Mouse (Mus musculus) heart, adult 8-10 months (tissue): Measurements from ENCODE around the gene Tbx3. TPM values are rescaled to one million over a fixed set of nuclear protein-coding genes. Genes with fewer than 3 reads are reported as not detected.

Experiments
- DNase-seq: peaks from one replicate; pipeline ENCODE4 v3.0.0; 2022; ENCODE audit warnings: low spot score
- total RNA-seq, 4 experiments: library from RNA; stranded (reverse); gene quantifications; 2 replicates each; pipeline ENCODE4 v1.2.4; 2022

Gene Tbx3
- total RNA-seq, 4 experiments from 2014 or later: 8.9 to 12.7 (median 10.2) TPM

DNA sequence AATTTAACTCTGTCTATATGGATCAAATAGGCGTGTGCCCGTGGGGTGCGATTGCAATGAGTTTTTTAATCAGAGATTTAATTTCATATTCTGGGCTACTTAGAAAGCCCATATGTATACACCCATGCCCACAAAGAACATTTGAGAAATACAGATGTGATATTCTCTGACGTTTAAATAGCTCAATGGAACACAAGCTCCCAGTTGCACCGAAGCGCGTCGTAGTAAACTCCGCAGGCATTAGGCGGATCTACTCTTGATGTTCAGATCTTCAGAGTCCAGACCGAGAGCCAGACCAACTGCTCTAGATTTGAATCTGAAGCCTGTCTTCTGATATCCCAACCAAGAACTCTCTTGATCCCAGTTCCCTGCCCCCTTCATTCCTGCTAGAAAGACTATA is 9.0 kb upstream of the Tbx3 start:
- no peak for DNase-seq

DNA sequence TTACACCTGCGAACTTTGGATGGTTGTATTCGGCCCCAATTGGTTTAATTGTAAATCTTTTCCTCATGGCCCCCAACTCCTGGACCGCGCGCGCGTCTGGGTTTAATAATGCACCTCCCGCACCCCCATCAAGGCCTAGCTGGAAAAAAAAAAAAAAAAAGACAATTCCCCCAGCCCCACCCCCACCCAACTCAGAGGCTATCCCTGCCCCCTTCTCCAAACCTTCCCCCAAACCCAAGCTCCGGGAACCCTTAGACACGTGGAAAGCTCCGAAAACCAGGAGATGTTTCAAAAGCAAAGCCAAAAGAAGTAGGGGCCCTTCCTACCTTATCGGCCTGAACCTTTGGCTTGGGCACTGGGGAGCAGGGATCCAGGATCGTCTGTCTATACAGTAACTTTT is 8.1 kb upstream of the Tbx3 start:
- DNase-seq: no peak

GRCm38 (mm10) chr5:119662731-119663130 is 7.7 kb upstream of the Tbx3 start:
- no peak for DNase-seq

- no peak for DNase-seq
These were observed 7.2 kb upstream of the Tbx3 start for GRCm38 (mm10) chr5:119663241-119663640.

GRCm38 (mm10) chr5:119663747-119664146 is 6.7 kb upstream of the Tbx3 start:
- no peak for DNase-seq

DNA sequence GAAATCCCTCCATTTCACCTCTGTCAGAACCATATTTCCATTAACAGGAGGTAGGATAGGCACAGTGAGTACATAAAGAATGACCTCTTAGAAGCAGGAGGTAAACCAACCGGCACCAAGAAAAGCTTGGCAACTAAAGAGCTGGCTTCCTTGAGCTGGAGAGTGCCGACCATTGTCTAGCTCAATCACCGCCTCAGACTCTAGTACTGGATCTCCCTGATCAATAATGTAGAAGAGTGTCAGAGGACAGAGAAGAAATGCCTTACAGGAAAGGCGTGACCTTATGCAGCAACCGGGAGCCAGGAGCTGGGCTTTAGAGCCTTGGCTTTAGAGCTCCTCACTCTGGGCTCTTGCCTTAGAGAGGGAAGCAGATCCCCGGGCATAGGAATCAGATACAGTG is 4.7 kb upstream of the Tbx3 start:
- no peak for DNase-seq

DNA sequence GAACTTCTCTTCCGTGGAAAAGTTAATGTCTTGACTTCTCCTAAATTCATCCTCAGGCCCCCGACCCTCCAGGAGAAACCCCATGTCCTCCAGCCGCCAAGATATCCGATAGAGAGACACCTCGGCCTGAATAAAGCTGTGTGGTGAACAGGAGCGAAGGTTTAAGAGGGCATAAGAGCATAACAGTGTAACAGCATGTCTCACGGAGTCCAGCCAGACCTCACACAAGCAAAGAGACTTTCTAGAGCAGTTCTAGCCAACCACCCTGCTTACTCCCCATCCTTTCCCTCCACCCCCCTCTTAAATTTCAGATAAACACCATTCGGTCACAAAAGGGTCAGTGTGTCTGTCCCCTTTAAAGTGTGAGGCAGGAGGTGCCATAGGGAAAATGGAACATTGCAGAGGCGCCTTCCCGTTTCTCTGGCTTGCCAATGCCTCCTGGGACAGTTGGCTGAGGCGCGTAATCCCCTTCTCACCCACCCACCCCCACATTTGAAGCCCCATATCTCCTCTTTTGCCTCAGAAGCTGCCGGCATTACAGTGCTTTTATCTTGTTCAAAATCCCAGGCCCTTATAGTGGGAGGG is 3.0 kb upstream of the Tbx3 start:
- DNase-seq: no peak

DNA sequence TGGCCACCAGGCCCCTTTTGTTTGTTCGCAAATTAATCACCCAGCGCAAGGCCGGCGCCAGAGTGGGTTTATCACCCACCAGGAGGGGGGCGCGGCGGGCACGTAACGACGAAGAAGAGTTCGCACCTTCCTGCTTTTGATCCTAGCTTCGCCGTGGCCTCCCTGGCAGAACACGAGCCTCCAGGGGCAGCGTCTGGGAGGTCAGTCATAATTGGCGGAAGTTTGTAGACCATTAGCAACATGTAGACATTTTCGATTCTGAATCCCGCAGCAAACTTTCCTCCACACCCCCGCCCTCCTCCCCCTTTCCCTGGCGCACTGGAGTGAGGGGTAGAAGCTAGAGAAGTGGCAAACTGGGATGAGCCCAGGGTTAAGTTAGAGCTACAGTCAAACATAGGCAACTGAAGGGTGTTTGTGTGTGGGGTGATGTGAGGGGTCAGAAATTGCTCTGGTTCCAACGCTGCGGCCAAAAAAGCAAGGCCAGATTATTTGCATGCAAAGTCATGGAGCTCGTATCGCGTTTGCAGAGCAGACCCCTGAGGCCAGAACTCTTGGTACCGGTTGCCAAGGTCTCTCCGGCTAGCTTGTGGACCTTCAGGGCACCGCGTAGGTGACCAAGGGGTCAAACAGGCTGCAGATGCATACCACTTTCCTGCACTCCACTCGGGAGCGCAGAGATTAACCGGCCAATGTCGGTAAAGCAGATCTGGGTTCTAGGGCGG is 2.1 kb upstream of the Tbx3 start:
- no peak for DNase-seq

DNA sequence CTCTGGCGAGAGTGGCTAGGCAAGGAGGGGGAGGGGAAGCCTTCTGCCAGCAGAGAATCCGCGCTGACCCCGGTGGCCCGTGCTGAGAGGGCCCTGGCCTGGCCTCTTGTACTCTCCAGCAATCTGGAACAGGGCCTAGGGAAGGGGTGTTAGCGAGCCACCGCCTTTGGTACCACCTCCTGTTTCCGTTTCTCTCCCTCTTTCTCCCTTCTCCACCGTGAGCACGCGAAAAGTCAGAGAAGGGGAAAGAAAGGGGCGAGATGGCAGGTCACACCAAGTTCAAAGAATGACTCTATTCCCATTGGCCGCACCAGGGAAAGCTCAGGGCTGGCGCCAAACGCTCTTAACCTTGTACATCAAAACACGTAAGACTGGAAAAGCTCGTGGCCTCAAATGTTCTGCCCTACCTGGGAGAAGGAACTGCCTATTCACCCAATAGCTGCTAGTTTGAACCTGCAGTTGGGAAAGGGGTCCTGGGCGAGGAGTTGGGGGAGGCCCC is 1.5 kb upstream of the Tbx3 start:
- no peak for DNase-seq

GRCm38 (mm10) chr5:119669741-119670565 is 516 bp upstream of the Tbx3 start:
- DNase-seq: no peak

DNA sequence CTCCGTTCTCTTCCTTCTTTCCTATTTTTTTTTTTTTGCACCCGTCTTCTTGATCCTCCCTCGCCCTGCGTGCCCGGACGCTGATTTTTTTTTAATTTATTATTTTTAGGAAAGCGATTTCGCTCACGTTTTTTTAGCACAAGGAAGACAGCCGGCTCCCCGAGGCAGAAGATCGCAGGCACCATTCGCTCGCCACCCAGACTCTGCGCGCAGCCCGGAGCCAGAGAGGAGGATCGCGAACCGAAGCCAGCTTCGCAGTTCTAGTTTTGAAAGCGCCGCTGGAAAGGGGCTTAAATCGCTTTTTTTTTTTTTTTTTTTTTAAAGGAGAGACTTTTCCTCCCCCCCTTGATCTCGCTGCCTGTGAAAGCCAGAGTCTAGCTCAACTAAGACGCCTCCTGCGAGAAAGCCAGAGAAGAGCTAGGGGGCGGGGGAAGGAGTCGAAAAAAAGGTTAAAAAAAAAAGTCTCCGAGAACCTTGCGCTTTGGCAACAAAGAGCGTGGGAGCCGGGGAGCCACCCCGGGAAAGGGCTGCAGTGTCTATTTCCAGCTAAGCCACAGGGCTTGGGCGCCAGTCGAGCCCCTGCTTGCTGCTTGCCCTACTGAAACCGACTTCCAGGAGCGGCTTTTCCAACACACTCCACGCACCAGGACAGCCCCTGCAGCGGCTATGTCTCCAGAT is 794 bp downstream of the Tbx3 start:
- no peak for DNase-seq

GRCm38 (mm10) chr5:119671965-119672347 is 1.5 kb downstream of the Tbx3 start:
- DNase-seq: no peak

DNA sequence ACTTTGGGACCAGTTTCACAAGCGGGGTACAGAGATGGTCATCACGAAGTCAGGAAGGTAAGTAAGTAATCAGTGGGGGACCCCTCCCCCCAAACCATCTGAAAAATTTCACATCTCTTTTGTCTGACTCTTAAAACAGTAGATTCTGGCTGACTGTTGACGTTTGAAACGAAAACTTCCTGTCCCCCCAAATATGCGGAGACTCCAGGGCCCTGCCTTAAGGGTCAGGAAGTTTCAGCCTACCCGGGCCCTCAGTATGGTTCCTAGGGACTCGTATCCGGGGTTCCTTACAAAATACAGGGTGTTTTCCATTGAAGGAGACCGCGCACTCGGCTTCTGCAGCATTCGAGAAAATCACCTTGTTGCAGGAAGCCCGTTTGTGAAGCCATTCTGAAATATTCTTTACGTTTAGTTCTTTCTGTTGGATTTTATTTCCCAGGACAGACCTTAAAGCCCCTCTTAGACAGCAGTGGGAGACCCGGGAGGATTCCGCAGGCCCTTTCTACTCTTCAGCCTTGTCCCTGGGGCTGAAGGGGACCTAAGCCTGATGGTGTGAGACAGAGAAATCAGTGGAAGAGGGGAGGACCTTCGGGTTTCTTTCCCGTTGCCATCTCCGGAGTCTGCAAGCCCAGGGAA is 2.0 kb downstream of the Tbx3 start:
- no peak for DNase-seq

DNA sequence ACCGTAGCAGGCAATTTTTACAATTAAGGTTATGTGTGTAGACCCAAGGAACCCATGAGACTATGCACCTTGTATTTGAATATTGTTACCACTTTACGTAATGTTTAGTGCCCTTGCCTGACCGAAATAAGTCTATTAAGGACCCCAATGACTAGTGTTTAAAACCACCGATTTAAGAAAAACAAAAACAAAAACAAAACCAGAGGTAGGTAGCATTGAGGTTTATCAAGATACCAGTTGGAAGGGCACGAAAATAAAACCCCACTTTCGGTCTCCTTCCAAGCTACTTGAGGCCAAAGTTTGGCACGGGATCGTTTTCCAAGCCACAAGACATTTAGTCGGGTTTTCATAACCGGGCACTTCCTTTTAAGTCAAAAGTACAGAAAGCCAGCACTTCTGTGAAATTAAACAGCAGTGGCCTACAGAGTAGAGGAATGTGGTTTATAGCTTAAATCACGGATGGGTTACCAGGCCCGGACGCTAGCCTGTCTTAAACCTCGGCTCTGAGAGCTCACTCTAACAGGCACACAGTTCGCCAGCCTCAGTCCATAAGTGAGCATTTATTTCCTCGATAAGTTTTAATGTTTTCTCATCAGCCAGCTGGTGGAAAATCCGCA is 2.6 kb downstream of the Tbx3 start:
- no peak for DNase-seq

DNA sequence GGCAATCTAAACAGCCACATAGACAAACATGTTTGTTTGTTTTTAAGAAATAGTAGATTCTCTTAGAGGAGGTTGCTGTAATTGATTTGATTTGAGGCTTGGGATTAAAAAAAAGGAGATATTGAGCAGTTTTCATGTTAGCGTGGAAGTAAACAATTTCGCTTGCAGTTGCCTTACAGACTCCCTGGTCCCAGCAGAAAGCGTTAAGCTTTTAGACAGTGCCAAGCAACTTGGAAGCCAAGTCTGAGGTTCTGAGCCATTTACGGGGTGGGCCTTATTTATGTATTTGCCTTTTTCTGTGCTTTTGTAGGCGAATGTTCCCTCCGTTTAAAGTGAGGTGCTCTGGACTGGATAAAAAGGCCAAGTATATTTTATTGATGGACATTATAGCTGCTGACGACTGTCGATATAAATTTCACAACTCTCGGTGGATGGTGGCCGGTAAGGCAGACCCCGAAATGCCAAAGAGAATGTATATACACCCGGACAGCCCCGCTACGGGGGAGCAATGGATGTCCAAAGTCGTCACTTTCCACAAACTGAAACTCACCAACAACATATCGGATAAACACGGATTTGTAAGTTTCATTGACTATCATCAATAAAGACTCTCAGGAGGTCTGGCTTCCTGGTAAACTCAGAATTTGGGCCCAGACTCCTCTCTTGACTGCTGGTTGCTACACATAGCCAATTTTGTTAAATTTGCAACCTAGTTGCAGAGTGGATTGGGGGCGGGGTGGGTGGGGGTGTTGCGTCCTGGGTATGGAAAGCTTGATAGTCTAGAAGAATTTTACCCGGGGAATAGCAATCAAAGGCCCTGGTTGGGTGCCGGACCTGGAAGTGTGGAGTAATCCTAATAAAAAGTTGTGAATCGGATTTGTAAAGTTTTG is 3.5 kb downstream of the Tbx3 start:
- DNase-seq: no peak

DNA sequence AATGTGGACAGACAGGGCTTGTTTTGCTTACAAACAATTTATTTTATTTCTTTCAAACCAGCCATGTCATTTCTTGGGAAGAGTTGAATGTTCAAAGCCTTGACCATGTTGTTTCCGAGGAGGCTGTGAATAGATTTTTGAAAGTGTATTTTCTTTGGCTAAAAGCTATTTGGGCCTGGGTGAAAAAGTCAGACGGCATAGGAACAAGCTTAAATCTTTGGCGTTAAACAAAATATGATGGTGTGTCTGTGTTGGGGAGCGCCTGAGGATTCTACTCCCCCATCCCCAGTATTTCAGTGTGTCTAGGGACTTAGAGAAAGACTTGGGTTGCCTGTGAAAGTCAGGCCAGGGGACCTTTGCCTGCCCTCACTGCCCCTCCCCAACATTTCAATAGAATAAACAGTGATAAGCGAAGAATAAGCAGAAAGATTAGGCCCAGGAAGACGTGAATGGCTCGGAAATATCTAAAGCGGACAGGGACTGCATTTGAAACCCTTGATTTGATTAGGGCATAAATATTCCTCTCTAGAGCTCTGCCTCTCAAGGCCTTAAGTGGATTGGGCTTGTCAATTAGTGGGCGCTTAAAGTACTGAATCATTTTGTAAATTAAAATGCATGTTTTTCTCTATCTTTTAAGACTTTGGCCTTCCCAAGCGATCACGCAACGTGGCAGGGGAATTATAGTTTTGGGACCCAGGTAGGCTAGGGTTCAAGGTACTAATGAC is 4.3 kb downstream of the Tbx3 start:
- no peak for DNase-seq

GRCm38 (mm10) chr5:119676245-119676644 is 5.8 kb downstream of the Tbx3 start:
- DNase-seq: no peak

- DNase-seq: no peak
These were observed 8.0 kb downstream of the Tbx3 start for GRCm38 (mm10) chr5:119678516-119678915.

- DNase-seq: no peak
These were observed 8.6 kb downstream of the Tbx3 start for GRCm38 (mm10) chr5:119679084-119679483.
